Mouse (Mus musculus) C2C12 (cell line): ENCODE results near the gene Tldc2.

Experiments used
- CTCF ChIP-seq: IDR thresholded peaks from one replicate; pipeline ENCODE4 v1.5.1; 2011; ENCODE audit not compliant: control insufficient read depth, insufficient read depth, insufficient read length
- USF1 ChIP-seq: IDR thresholded peaks from one replicate; pipeline ENCODE4 v1.6.1; 2011; ENCODE audit warnings: low read depth, mild to moderate bottlenecking, control low read depth, moderate library complexity

DNA sequence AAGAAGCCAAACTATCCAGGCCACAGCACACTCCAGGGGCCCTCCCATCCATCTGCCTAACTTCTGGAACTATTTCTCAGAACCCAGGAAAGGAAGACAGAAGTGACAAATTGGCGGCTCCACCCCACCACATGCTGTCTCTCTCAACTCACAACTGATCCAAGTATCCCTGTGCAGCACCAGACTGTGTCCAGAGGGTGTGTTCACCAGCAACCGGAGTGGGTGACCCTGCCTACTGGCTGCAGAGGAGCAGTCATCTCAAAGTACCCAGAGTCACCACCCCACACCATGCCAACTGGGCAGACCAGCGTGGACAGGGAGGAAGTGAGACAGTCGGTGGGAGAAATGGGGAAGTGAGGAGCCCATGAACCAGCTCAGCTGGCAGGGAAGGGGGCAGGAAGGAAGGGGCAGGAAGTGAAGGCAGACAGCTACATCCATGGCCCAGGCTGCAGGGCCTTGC lies 23.6 kb upstream of the Tldc2 start:
- TF ChIP-seq CTCF: no peak
- TF ChIP-seq USF1: no peak
